Mouse (Mus musculus) heart, postnatal 4 days (tissue): ENCODE measurements around the gene Gpr83. TPM values are rescaled to one million over a fixed set of nuclear protein-coding genes. Genes with fewer than 3 reads are reported as not detected.

ENCODE experiments used
- DNase-seq: peaks from one replicate; pipeline ENCODE4 v3.0.0; 2021
- total RNA-seq, 2 experiments: library from RNA; stranded (reverse); gene quantifications; 2 replicates each; pipeline ENCODE4 v1.2.3; 2021

Gpr83 gene
- total RNA-seq, 2 experiments from 2014 or later, result not detected

DNA sequence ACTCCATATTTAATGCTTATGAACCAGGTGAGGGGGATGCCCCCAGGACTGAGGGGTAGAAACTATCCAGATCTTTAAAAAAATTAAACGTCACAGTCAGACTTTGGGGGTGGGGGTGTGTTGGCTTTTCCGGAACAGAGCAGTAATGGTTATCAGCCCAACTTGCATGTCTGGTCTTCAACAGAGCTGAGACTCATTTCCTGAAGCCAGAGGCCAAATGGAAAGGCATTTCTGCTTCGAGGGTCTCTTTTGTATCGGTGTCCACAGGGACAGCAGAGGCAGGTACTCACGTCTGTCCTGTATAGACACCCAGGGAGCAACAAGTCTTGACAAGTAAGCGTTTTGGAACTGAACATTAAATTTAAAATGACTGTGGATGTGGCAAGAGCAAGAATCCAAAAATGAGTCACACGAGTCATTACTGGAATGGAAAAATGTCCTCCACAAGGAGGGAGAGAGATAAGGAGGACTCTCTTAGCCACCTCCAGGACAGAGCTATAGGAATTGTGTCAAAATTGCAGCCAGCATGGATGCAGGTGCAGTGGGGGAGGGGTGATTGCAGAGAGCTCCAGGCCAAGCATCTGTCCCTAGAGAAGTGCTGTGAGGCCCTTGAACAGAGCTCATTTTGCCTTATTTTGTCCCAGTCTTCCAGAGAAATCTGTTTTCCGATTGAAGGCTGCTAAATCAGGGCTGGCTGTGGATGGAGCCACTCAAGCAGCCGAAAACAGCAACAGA is 44.9 kb downstream of the Gpr83 start:
- no peak for DNase-seq

DNA sequence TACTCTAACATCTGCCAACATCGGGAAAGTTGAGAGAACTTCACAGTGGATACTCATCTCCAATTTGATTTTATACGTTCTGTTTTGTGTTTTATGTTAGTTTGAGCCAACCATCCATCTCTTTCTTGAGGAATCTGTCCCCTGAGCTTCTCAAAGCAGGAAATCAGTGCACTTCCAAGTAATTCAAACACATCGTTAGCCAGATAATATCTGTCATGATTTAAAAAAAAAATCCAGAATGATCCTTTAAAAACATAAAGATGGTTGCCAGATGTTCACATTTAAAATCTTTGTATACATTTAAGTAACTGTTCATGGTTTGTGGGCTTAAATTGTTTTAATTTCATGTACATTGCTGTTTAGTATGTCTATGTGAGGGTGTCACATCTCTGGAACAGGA is 45.9 kb downstream of the Gpr83 start:
- DNase-seq, result no peak

DNA sequence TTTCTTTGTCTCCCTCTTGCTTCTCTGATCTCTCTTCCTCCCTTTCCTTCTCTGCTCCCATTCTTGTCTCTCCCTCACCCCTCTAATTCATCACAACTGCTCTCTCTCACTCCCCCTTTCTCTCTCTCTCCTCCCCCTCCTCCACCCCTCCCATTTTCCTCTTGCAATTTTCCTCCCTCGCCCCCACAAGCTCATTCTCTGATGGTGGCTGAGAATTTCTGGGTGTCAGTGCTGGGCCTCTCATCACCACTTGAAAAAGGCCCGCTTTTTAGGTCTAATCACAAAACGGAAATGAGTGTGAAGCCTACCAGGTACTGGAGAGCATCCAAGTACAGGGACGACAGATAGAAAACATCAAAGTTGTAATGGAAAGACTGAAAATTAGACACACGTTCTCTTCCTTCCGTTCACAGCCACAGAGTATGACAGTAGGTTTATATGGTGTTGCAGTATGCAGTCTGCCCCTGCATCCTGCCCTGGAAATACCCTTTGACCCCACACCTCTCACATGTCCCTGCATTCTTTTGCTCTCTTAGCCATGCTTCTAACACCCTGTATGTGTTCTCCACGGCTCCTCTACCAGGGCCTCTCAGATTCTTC is 47.9 kb downstream of the Gpr83 start:
- no peak for DNase-seq

DNA sequence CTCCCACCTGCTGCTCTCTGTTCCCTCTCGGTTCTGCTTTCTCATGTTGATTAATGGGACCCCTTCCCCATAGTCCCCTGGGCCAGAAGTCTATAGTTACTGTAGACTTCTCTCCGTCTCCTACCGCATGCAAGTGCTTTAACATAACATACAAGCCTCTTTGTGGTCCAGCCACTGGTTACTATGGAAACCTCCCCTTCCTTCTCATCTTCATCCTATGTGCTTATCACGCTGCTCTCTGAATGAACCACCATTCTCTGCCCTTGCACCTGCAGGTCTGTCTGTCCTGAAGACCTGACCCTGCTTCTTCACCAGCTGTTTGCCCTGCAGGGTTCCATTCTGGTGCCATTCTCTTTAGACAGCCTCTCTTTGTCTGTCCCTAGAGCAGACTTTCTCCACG is 50.0 kb downstream of the Gpr83 start:
- no peak for DNase-seq

DNA sequence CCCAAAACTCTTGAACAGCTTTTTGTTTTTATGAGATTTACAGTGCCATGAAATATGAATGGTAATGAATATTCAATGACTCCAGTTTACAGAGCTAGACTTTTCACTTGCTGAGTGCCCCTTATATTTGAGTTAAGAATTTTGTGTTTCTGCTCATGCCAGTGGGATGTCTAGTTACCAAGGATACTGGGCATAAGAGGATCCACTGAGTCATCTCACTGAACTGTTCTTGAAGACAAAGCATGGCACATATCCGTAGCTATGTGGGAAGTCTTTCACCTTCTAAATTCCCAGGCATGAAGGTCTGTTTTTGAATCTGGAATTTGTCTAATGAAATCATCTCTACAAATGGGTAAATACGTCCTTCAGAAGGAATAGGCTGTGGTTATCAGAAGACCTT is 52.0 kb downstream of the Gpr83 start:
- DNase-seq, result no peak

DNA sequence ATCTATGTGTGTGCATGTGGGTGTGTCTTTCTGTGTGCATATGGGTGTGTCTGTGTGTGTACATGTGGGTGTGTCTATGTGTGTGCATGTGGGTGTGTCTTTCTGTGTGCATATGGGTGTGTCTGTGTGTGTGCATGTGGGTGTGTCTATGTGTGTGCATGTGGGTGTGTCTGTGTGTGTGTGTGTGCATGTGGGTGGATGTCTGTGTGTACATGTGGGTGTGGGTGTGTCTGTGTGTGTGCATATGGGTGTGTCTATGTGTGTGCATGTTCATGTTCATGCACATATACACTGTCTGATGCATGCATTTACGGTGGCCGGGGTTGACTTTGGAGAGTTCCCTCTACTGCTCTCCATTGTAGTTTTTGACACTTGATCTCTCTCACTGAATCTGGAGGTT is 57.7 kb downstream of the Gpr83 start:
- no peak for DNase-seq

DNA sequence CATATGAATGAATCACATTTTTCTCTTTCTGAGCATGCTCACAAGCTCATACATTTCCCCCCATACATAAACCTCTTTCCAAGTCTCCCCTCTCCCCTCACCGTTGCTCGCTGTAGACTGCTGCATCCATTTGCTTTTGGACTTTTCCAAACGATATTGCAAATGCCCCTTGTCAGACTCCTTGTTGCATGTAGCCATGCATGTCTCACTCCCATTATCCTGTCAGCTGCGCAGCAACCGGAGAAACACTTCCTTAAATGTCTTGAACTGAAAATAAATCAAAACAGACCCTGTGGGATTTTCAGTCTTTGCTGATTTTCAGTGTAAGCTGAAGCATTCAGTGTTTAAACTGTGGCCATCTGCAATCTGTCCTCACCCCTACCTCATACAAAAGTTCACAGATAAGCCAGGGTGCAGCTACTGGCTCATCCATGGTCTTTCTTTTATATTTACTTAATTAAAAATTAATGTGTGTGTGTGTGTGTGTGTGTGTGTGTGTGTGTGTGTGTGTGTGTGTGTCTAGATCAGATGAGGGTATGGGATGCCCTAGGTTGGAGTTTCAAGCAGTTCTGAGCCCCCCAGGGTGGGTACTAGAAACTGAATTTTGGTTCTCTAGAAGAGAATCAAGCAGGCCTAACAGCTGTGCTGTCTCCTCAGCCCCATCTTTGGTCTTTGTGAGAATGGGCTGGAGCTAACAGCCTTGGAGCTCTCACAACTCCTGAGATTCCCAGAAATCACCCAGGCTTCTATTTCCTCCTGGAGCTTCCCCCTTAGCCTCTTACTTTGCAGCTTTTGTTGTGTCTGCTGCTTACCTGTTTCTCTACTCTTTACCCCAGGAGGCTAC is 59.0 kb downstream of the Gpr83 start:
- no peak for DNase-seq

Other genes starting within 250 kb of the Gpr83 start
- 10 to 100 TPM; 60.5 TPM for gene Amotl1, start 215.2 kb upstream of the Gpr83 start, total RNA-seq
- gene Piwil4, start 119.5 kb upstream of the Gpr83 start, total RNA-seq, result not detected
- under 1 TPM; 0.91 to 0.95 TPM for gene Fut4, start 107.8 kb upstream of the Gpr83 start, total RNA-seq
- not detected for gene 1700012B09Rik, start 89.2 kb upstream of the Gpr83 start, total RNA-seq
- 10 to 100 TPM; 16.6 to 21.9 TPM for gene Mre11a, start 75.6 kb upstream of the Gpr83 start, total RNA-seq
- gene Ankrd49, start 75.4 kb upstream of the Gpr83 start, total RNA-seq, result 10 to 100 TPM; 11.3 to 12.7 TPM
- not detected for gene Izumo1r, start 43.7 kb downstream of the Gpr83 start, total RNA-seq
- gene Panx1, start 185.3 kb downstream of the Gpr83 start, total RNA-seq, result 10 to 100 TPM; 14.7 to 15.0 TPM